Mouse (Mus musculus): ENCODE results near the gene Slc25a42.

DNA sequence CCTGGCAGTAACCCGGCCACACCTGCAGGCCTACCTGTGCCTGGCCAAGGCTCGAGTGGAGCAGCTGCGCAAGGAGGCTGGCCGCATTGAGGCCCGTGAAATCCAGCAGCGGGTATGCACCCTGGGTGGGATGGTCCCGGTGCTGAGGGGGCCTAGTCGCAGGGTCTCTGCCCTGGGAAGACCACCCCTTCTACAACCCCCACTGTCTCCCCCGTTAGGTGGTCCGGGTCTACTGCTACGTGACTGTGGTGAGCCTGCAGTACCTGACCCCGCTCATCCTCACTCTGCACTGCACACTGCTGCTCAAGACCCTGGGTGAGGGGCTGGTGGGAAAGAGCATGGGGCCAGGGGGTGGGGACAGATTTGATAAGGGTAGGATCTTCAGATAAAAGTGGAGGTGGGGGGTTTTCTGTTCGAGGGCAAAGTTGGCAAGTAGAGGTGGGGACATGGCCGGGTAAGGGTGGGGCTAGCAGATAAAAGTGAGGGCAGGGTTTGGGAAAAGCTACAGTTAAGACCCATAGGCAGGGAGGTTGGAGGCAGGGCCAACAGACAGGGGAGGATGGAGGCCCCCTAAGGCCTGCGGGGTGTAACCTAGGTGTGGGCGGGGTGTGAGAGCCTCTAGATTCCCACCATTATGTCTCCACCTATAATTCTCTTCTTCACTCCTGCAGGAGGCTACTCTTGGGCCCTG lies 30.7 kb downstream of the Slc25a42 start:
- TF ChIP-seq CTCF (conservative IDR thresholded peaks at IDR 0.05; ENCODE audit: insufficient read depth, insufficient read length, low read depth, low read length) (no peak), POLR2A (IDR thresholded peaks at IDR 0.05; ENCODE audit: low read depth, low read length) (no peak)
